In genomic region chr9:56937223-56938160, GRCm38 (mm10) we compare ENCODE assay signal across 8 mouse cellular contexts. TPM values are rescaled to one million over a fixed set of nuclear protein-coding genes. Genes with fewer than 3 reads are reported as not detected.
DNase-seq lines count a peak whose midpoint lies in the region; ATAC-seq lines count a peak whose summit lies in the region.

Gene Imp3, plus strand, starts transcription at chr9:56937475.

- WGBS in hindbrain, embryonic 16.5 days: under 1% methylated on average over 68 of the region's 73 CpGs
- under 1% methylated on average over 73 of the region's 73 CpGs for WGBS in macrophage (ENCODE audit: missing documents)

- peak within 1 kb of the TSS; percentile 91 for H3K27ac ChIP-seq in hindbrain, embryonic 16.5 days (ENCODE audit: low read depth, low read length)
- H3K27ac ChIP-seq in macrophage: peak within 1 kb of the TSS; percentile 48

- H3K27me3 ChIP-seq in hindbrain, embryonic 16.5 days (replicated peaks; ENCODE audit: control insufficient read depth, insufficient read depth, low read length): no peaks in the 10 kb centered on the region

- peak; percentile 84 for DNase-seq in WW6 (ENCODE audit: low read depth, low spot score)
- DNase-seq in cerebellum, postnatal 4 days (ENCODE audit: low spot score in 2 of 2): peak; percentile 64 to 84
- peak; percentile 96 for DNase-seq in gastrocnemius, adult 18-20 months (ENCODE audit: low spot score)
- DNase-seq in left cerebral cortex, adult 18-20 months (ENCODE audit: low spot score in 2 of 2): peak; percentile 88 to 89
- peak; percentile 94 for DNase-seq in right cerebral cortex, adult 18-20 months
- peak; percentile 32 for DNase-seq in urinary bladder, postnatal 10 days (ENCODE audit: low spot score)

- peak within 1 kb of the TSS; percentile 71 for H3K4me3 ChIP-seq in hindbrain, embryonic 16.5 days (ENCODE audit: low read length)
- peak within 1 kb of the TSS; percentile 88 for H3K4me3 ChIP-seq in macrophage (ENCODE audit: inconsistent target)

- peaks cover 15% of the 10 kb centered on the region for H3K4me1 ChIP-seq in hindbrain, embryonic 16.5 days (ENCODE audit: control insufficient read depth, insufficient read depth, low read depth, low read length)

- H3K79me2 ChIP-seq in macrophage (ENCODE audit: inconsistent target): peaks cover 26% of the 10 kb centered on the region

- H3K36me3 ChIP-seq in hindbrain, embryonic 16.5 days (ENCODE audit: control insufficient read depth, insufficient read depth, low read length): no peaks in the 10 kb centered on the region
- H3K36me3 ChIP-seq in macrophage (ENCODE audit: inconsistent target): no peaks in the 10 kb centered on the region

- peak within 1 kb of the TSS; percentile 81 for H3K9ac ChIP-seq in hindbrain, embryonic 16.5 days (ENCODE audit: low read depth, low read length)

- no peaks in the 10 kb centered on the region for H3K9me3 ChIP-seq in hindbrain, embryonic 16.5 days (ENCODE audit: control insufficient read depth, low read length)

- H3K4me2 ChIP-seq in hindbrain, embryonic 16.5 days (ENCODE audit: low read length): peak within 1 kb of the TSS; percentile 74

- ATAC-seq in hindbrain, embryonic 16.5 days: peak; percentile 97

RNA-seq across cellular contexts. Expression of gene Imp3, which starts in this region (rescaled TPM):
- total RNA-seq in gastrocnemius, adult 18-20 months (2021): 10 to 100 TPM; 46.7 to 51.6 TPM
- 66.8 and 66.9 TPM in 2 replicates for polyA plus RNA-seq in hindbrain, embryonic 16.5 days (2015; fragmentation: Nextera tagmentation; extraction: Ambion mirVana)
- total RNA-seq in left cerebral cortex, adult 18-20 months (2021): 10 to 100 TPM; 47.6 to 52.3 TPM
- total RNA-seq in macrophage (2018; cell fraction: chromatin; rRNA removed): 10 to 100 TPM in 4 of 26 experiments, 1 to 10 TPM in 21, not detected in 1; 1.1 to 17.9 (median 3.6) TPM
- total RNA-seq in macrophage (2018; cell fraction: cytosol; rRNA removed): 10 to 100 TPM; 14.8 to 45.0 (median 28.8) TPM
- 10 to 100 TPM in 18 of 26 experiments, 1 to 10 TPM in 8; 3.9 to 31.6 (median 12.3) TPM for total RNA-seq in macrophage (2018; cell fraction: nucleus; rRNA removed)
- 8.7 to 43.8 TPM (median 38.4 TPM) in 3 replicates for polyA plus RNA-seq in macrophage (2018)

Comparison
In these comparisons a context has a peak if more than half of its experiments do, and no peak if none do; other contexts are left out.
1. Peak in every context shown above with its lines: DNase-seq, ATAC-seq, H3K4me3 ChIP-seq and H3K27ac ChIP-seq.
2. DNase-seq: peak in every context shown above with its lines; median percentile 96 in gastrocnemius, adult 18-20 months; 94 in right cerebral cortex, adult 18-20 months; 88 in left cerebral cortex, adult 18-20 months; 84 in WW6; 74 in cerebellum, postnatal 4 days; 32 in urinary bladder, postnatal 10 days.